Mouse (Mus musculus) liver, embryonic 14.5 days (tissue): ENCODE measurements at regions not wholly inside any gene's neighbourhood (a gene's known extent, or its start where the extent isn't known, plus 50 kb on each side); places are given as distances from the start of the nearest gene placed in this dataset.

Source experiments
- CTCF ChIP-seq: IDR thresholded peaks from 2 replicates; pipeline ENCODE4 v1.5.1; 2016; ENCODE audit warnings: antibody characterized with exemption, low read depth, control low read depth
- EP300 ChIP-seq: IDR thresholded peaks from 2 replicates; pipeline ENCODE4 v1.6.1; 2016; ENCODE audit warnings: antibody characterized with exemption, low read depth

DNA sequence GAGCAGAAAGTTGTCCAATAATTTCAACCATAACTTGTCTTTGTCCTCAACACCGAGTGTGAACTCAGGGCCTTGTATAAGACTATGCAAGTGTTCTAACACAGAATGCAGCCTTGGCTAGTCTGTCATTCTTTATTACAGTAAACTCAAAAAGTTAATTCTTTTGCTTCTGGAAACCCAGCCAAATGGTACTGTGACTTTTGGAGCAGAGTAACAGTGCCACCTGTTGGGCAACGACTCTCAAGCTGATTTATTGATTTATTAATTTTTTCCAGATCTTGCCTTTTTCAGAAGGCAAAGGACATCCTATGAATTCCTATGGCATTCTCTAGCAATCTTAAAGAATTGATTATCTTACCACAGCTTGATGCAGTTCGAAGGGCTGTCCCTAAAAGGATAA, 51.1 kb upstream of the C1qtnf3 start:
- TF ChIP-seq CTCF (peak; percentile 33; the same call in 1 of the 2 replicates), EP300 (no peak)
